Mouse (Mus musculus): Measurements from ENCODE around the gene Evi5l.
"Not testable (repeated sequence)": the region's sequence is repeated elsewhere in the genome, so short reads cannot be mapped to it uniquely, and the experiment has no call there.

Gene Evi5l

DNA sequence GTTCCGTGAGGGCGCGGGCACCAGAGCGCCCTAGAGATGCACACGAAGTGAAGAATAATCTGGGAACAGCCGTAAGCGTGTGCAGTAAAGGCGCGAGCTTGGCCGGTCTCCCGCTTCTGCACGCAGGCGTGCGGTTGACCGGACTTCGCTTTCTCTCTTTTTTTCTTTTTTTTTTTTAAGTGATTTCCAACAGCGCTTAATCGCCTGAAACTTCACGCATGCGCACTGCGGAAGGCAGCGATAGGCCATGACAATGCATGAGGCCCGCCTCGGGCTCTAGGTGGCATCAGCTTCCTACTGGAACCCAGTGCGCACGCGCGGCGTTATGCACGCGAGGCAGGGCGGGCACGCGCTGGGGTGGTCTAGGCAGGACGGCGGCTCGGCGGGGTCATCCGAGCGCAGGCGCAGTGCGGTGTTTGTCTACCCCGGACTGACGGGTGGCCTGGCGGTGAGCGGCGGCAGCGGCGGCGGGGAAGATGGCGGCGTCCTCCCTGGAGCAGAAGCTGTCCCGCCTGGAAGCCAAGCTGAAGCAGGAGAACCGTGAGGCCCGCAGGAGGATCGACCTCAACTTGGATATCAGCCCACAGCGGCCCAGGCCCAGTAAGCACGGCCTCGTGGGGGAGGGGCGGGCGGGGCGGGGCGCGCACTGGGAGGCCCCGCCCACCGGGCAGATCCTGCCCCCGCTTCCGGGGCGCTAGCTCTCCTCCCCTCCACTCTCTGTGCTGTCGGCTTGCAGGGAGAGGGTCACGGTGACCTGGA is 72.2 kb downstream of the Evi5l start, which contains the start of the genes Map2k7 and Gm49320:
Gene Map2k7 (plus strand): TSS at position 307 of the 759 bp plus-strand sequence.
Gene Gm49320 (plus strand): TSS at position 432 of the 759 bp plus-strand sequence.
- peak; percentile 95 for DNase-seq (ENCODE audit: extremely low read depth, low read depth)

DNA sequence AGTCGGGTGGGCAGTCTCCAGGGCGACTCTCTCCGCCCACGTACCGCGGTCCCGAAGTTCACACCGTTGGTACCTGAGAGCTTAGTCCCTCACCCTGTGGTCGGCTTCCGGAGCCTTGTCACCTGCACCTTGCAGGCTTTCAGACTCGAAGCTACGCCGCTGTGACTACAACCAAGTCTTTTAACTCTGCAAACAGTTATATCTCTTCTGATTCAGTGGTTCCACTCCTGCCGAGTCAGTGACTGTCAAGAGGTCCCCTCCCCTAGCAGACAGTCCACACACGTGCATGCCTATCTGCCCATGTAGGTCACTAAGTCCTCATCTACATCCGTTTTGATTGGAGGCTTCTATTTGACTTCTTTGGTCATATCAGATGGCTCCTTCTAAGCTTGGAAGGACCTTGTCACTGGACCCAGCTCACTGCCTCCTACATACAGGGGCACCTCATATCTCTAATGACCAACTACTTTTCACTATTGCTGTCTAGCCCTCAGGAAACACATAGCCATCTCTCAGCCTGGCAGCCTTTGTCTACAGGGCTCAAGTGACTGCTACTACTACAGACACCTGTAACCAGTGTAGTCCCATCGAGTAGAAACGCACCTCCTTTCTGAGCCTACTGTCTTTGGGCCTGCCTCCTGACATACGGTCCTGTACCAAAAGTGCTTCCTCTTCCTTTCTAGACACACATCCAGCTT is 73.0 kb downstream of the Evi5l start:
- DNase-seq (ENCODE audit: extremely low read depth, low read depth) = no peak

DNA sequence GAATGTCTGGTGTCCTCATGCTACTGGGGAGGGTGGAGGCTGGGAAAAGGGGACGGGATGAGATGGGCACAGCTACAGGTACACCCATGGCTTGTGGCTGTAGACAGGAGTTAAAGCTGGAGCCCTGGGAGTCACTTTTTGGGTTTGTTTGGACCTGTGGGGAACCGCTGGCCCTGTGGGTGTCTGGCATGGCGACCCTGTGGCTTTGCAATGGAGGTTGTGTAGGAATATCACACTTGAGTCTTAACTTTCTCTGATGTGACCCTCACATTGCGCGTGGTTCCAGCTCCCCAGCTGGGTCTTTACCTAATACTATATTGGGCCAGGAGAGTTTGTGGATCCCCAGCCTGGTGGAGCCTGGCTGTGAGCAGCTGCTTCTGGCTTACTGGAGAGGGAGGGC is 78.7 kb downstream of the Evi5l start:
- DNase-seq (ENCODE audit: extremely low read depth, low read depth) = no peak

DNA sequence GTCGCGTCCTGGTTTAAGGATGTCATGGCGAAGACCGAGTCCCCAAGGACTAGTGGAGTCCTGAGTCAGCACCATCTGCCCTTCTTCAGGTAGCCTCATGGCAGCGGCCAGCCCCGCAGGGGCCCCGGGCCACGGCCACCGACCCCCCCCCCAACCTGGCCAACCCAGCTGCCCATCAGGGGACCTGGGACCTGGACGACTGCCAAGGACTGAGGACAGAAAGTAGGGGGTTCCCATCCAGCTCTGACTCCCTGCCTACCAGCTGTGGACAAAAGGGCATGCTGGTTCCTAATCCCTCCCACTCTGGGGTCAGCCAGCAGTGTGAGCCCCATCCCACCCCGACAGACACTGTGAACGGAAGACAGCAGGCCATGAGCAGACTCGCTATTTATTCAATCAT is 79.4 kb downstream of the Evi5l start:
- DNase-seq (ENCODE audit: extremely low read depth, low read depth) = no peak

DNA sequence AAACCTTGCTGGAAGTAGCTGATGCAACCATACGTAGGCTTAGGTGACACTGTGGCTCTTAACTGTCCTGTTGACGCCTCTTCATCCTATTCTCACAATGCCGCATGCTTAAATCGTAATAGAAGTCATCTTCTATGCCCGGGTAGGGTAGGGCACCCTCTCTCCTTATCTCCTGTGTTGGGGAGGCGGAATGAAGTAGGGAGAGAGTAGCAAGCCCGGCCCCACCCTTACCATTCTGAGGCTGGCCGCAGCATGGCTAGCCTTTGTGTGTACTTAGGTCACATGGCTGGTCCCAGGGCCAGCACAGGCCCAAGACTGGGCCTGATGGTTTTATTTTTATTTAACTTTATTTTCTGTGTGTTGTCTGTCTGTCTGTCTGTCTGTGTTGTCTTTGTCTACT is 80.9 kb downstream of the Evi5l start:
- DNase-seq (ENCODE audit: extremely low read depth, low read depth) = no peak

DNA sequence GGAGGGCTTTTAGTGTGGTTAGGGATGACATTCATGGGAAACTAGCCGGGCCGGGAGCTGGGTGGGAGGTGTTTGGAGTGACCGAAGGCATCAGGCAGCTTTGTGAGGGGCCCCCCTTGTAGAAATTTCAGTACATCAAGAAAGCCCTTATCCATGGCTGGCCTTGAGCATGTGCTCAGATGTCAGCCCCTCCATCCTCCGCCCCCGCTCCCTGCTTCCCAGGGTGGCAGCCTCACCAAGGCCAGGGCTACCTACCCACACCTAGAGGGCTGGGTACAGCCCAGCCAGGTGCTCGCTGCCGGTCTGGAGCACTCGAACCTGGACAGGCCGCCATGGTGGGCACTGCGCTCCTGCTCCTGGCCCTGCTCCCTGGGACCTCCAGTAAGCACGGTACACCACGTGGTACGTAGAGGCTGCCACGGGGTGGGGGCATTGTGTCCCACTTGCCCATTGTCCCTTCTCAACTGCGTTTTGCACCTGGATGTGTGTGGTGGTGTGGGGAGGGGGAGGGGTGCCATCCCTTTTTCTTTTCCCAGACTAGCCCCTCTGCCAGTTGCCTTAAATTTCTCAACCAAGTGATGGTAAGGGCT is 81.7 kb downstream of the Evi5l start, which contains the start of gene Tgfbr3l:
Gene Tgfbr3l (plus strand): TSS at position 264 of the 590 bp plus-strand sequence.
- DNase-seq (ENCODE audit: extremely low read depth, low read depth) = no peak

DNA sequence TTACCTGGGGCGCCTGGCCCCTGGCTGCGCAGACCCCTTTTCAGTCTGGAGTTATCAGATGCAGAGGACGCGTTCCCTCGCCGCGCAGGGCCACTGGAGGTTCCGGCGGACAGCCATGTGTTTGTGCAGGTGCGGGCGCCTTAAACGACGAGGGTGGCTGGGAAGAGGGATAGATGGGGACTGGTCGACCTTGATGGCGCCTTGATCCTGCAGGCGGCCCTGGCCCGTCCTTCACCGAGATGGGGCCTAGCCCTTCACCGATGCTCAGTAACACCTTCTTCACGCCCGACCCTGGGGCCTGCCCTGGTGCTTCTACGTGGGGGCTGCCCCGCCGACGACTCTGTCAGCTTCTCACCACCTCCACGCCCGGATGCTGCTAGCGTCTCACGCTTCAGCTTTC is 82.8 kb downstream of the Evi5l start:
- no peak for DNase-seq (ENCODE audit: extremely low read depth, low read depth)

DNA sequence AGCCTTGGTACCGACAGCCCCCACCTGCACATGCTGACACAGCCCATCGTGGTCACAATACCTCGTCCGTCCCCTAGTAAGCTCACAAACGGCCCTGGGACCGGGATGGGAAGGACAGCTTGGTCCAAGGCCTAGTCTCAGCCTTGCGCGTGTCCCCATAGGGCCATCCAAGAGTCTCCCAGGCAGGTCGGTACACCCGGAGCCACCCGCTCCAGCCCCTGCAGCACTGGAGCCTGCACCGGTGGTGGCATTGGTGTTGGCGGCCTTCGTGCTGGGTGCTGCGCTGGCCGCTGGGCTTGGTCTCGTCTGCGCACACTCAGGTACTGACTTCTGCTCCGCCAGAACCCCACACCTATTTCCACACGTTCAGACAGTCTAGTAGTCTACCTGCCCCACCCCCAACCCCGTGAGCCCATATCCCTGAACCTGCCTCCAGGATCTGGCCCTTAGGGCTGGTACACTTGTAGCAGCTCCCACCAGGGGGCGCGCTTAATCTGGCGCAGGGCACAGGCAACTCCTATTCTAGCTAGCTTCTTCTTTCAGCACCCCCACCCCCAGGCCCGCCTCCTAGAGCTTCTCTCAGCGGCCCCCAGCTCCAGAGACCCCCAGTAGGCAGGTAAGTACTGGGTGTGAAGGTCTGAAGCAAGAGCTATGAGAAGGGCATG is 84.1 kb downstream of the Evi5l start:
- DNase-seq (ENCODE audit: extremely low read depth, low read depth) = no peak

DNA sequence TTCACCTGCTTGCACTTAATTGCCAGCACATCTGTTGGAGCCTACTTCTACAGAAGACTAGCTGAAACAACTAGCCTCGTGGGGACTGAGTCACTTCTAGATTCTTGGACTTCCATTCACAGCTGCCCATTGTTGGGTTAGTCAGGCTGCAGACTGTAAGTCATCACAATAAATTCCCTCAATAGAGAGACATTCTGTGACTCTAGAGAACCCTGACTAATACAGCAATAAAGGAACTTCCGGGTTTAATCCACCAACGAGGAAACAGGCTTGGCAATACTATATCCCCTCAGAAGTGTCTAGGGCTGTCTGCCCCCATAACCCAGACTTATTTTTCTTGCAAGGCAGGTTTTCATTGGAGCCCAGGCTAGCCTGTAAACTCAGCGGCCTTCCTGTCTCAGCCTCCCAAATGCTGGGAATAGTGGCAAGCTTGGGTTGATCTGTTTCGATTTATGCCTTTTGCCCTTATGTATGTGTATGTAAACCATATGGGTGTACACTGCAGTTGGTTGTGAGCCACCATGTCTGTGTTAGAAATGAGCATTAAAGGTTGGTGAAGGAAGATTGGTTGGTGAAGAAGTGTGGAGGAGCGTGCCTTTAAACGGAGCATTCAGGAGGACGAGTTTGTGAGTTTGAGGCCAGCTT is 85.9 kb downstream of the Evi5l start:
- no peak for DNase-seq (ENCODE audit: extremely low read depth, low read depth)

DNA sequence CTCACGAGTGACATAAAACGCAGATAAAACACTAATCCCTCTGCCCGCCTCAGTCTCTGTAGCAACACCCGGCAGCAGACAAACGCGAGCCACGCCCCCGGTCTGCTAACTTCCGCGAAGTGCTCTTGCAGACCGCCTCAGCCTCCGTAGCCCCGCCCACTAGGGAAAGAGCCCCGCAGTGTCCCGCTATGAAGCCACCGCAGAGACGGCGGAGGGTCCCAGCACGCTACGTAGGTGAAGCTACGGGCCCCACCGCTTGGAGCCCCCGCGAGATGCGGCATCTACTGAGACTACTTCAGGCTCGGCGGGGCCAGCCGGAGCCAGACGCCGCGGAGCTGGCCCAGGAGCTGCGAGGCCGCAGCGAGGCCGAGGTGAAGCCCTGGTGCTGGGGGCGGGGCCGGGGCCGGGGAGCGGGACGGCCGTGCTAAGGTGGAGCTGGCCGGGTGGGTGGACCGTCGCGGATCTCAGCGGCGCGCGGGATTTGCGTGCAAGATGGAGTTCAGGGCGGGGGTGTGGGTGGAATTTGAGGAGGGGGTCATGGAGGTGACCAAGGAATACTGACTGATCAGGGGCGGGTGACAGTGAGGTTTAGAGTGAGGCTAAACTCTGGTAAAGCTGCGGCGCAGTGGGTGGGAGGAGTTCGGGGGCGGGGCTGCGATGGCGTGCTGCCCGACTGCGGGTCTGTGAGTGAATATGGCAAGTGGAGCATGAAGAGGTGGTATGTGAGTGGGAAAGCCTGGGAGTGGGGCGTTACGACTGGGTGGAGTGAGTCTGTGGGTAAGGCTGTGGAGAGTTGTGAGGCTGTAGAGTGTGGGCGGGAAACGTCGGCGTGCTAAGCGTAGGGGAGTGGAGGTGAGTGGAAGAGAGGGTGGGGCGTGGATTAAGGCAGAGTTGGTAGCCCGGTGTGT is 86.8 kb downstream of the Evi5l start, which contains the start of gene Snapc2:
Gene Snapc2 (plus strand): TSS at position 147 of the 908 bp plus-strand sequence.
- DNase-seq (ENCODE audit: extremely low read depth, low read depth) = peak; percentile 86

DNA sequence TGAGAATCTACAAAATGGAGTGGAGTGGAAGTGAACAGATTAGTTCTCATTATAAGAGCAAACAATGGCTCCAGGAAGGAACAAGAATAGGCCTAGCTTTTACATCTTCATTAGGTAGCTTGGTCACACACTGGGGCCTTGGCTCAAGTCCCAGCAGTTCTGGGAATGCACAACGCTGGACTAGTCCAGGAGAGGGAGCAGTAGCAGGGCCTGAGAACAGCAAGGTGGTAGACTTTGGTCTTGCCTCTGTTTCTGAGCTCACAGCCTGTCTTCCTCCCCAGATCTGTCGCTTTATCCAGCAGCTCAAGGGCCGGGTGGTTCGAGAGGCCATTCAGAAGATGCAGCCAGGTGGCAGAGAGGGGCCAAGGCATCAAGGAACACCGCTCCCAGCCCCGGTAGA is 87.6 kb downstream of the Evi5l start:
- DNase-seq (ENCODE audit: extremely low read depth, low read depth) = no peak

DNA sequence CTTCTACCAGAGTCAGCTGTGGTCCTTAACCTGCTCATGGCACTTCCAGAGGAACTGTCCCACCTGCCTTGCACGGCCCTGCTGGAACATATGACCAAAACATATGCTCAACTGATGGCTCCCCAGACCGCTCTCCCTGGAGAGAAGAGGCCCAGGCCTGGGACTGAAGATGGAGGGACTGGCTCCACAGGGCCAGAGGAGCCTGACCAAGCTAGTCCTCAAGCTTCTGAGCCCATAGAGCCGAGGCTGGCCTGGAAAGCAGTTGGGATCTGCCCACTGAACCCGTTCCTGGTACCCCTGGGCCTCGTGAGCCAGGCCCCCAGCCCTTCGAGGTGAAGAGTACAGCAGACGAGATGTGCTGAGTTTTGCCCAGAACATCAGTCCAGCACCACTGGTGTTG is 89.1 kb downstream of the Evi5l start:
- not testable (repeated sequence) for DNase-seq (ENCODE audit: extremely low read depth, low read depth)

DNA sequence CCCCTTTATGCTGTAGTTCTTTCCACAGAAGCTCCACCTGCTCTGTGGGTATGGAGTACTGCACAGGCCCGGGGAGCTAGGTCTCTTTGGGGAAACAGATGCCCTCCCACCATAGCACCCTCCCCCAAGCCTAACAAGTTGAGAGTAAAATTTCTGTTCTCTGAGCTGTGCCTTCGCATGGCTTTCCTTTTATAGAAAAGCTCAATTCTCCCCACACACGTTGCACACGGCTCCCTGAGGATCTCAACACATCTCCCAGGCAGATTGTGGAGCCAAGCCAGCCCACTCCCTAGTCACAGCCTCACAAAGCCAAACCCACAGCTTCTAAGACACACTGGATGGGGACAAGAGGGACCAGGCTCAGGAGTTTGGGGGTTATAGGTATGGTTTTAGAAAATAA is 90.5 kb downstream of the Evi5l start:
- no peak for DNase-seq (ENCODE audit: extremely low read depth, low read depth)

DNA sequence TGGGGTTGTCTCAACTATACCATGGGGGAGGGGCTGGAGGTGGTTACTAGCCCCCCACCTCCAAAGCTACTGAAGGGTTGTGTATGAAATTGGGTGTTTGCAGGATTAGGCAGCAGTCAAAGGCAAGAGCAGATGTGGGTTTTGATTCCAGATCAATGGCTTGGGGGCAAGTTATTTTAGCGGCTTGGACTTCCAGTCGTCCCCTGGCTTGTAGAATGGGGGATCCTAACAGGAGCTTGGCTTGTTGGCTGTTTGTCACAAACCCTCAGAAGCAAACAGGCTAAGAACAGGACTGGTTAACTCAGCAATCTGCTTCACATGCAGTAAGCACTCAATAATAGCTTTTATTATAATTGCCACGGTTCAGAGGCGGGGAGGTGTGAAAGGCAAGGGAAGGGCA is 91.0 kb downstream of the Evi5l start:
- DNase-seq (ENCODE audit: extremely low read depth, low read depth) = no peak

DNA sequence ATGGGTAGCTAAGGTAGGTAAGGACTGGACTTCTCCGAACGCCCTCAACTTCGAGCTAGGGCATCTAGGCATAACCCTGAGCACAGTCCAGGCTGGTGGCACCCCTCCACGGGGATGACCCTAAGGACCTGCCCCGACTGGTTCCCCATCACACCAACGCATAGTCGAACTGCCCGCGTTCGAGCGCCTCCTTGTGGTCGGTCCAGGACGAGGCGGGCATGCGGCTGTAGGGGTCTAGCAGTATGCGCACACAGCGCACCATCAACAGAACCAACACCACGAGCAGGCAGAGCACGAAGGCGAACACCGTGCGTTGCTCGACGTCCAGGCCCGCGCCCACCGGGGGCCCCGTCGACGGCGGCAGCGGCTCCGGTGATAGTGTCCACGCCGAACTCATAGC is 91.9 kb downstream of the Evi5l start:
- no peak for DNase-seq (ENCODE audit: extremely low read depth, low read depth)

DNA sequence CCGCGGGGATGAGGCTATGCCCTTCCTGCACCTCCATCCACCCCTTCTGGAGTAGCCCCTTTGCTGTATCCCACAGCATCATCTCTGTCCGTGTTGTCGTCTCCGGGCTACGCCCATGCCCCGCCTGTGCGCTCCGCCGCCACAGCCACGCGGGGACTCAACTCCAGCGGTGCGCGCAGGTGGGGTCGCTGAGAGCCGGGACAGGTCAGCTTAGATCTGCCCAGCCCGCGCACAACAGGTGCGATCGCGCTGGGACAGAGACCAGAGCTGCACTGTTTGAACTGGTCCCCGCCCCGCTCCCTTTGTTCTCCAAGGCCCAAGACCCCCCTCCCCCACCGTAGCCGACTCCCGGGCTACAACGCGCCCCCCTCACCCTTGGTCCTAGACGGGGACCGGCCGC is 92.3 kb downstream of the Evi5l start:
- DNase-seq (ENCODE audit: extremely low read depth, low read depth) = no peak

DNA sequence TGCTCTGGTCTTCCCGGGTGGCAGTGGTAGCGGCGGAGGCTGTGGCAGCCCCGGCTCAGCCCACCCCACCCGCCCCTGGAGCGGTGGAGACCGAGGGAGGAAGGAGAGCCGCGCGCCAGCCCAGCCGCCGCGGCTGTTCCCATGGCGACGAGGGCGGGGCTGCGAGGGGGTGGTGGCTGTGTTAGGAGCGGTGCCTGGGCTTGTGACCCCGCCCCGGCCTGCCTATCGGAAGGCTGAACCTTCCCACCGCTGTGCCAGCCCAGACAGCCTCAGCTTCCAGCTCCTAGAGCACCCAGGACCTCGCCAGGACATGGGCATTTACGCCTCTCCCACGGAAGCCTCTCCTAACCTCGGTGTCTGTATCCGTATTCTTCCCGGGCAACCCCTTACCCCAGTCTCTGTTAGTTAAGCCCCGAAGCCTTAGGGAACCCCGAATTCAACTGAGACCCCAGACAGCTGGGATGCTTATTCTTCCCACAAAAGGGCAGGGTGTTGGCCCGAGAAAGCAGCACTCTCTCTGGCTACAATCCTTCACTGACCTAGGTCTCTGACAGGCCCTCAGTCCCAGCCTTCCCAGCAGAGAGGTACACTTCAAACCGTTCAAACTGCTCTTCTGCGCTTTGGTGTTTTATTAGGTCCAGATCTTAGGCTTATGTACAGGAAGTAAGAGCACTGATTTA is 92.9 kb downstream of the Evi5l start, which contains the start of gene Ctxn1:
Gene Ctxn1 (minus strand): TSS at position 150 of the 680 bp plus-strand sequence.
- no peak for DNase-seq (ENCODE audit: extremely low read depth, low read depth)

DNA sequence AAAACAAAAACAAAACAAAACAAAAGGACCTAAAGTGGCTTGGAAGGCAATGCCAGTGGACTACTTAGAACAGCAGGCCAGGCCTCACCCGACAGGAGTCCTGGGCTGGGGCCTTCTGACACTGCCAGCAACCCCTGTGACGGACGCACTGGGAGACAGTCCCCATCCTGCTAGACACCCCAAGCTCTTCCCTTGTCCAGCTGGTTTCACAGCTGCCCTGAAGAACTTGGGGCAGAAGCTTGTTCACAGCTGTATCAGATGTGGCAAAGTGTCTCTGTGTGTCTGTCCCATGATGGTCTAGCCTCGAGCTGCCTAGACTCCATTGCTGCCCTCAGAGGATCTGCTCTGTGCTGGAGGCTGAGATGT is 93.4 kb downstream of the Evi5l start:
- no peak for DNase-seq (ENCODE audit: extremely low read depth, low read depth)
